Mouse (Mus musculus) cerebellum, postnatal 10 days (tissue): Measurements from ENCODE around the gene Maml2.

Experiments used
- DNase-seq, 2 experiments: peaks; one replicate each; pipeline ENCODE4 v3.0.0; 2021; ENCODE audit warnings: mixed read lengths in 2 of 2

Gene Maml2

DNA sequence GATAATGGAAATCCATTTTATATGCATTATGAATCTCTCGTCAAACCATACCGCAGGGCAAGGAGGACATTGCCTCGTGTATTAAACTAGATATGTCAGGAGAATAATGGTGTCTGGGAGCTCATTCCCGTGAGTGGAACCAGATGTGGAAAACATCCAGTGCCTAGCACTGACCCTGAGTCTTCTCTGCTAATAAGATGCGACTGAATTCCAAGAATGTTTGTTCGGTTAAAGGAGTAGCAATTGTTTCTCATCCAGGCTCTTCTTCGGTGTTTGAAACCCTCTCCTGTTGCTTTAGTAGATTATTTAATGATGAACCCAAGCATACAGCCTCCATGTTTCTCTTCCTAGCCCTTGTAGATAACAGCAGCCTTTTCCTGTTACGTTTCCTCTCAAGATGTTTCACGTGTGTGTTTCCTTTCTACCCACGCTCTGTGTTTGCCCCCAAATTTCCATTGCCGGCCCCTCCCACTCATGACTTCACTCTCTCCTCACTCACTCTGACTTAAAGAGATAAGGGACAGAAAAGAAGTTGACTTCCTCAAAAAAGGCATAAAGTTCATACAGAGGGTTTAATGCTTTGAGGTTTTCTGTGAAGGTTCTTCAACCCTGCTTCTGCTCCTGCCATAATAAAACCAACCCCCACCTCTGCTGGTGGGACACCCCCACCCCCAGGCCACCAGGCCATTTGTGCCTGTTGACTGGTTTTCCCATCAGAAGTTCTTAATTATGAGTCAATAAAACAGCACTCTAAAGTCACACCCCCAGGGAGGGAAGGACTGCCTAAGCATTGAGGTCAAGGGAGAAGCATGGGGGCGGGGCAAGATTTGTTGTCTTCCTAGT, 238.9 kb downstream of the Maml2 start:
- DNase-seq, result no peak

DNA sequence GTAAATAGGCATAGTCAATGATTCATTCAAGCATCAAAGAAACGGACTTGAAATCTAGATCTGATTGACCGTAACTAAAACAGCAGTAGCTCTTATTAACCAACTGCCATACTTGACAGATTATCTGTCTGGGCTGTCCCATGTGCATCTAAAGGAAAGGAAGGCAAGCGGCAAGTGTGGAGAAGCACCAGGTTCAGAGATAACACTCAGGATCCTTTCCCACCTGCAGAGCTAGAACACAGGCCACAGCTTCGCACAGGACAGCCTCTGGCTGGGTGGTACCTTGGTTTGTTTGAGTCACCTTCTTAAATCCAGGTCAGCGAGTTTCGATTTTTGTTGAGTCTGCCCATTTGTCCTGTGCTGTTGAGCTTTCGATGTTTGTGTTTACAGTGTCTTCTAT, 240.4 kb downstream of the Maml2 start:
- DNase-seq, result no peak

DNA sequence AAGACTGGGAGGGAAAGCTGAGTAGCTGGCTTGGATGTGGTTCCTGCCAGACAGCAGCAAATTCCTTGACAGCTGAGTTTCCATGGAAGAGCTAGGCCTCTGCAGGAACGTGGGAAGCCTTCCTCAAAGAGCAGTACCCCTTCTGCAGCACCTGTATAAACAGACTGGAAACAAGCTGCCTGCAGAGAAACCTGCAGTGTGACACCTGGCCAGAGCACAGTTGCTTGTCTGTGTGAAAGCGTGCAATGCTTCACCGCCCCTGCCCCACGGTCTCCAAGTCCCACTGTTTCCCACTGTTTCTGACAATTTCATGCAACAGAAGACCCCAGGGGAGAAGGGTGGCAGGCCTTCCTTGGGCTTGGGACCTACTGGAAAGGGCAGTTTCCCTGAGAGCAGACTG, 241.8 kb downstream of the Maml2 start:
- DNase-seq, result no peak

DNA sequence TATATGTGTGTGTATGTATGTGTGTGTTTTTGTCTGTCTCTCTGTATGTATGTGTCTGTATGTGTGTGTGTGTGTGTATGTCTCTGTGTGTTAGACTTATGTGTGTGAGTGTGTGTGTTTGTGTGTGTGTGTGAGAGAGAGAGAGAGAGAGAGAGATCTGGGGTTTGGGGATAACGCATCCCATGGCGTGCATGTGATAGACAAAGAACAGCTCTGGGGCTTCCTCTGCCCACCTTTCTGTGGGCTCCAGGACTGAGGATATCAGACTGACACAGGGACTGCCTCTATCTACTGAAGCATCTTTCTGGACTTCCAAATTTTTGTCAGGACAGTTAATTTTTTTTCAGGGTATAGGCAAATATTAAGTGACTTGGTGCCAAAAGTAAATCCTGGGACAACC, 242.5 kb downstream of the Maml2 start:
- no peak for DNase-seq

DNA sequence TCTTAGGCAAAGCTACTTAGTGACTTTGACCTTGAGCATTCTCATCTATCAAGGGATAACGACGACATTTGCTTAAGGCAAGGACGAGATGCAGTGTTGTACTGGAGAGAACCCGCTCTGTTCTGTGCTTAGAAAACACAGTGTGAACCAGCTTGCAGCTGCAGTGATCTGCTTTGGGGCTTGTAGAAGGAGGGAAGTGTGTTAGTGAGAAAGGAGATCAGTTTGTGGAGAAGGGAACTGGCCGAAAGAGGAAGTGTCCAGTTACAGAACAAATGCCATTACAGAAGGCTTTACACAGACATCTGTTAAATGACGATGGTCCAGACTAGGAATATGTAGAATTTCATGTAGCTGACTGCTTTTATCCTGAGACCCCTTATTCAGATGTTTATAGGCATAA, 243.0 kb downstream of the Maml2 start:
- no peak for DNase-seq

DNA sequence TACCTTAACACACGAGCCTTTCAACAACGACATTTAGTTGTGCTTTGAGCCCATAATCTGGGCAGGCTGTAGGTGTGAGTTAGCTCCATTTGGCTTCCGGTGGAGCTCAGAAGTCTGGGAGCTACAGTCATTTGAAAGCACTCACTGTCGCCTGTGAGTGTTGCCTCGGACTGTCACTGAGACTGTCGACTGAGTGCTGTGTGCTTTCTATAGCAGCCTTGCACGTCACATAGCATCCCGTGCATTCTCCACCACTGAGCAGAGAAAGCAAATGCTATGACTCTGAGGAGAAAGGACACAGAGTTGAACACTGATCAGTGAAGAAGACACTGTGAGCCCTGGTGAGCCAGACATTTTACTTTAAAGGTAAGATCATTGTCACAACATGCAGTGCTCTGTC, 245.4 kb downstream of the Maml2 start:
- no peak for DNase-seq

DNA sequence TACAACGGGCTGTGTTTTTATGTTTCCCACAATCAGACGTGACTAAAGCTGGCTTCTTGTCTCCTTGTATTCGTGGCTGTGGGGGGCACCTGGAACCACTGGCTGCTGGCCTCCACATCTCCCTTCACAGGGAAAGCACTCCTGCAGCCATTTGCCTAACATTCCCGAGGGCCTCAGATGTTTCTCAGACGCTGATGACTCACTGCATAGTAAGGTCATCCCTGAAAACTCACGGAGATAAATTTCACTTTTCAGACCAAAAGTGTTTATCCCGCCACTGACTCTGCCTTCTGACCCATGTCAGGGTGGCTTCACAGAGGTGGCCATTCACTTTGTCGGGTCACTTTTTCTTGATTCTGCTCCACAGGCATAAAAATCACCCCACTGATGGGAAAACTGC, 246.4 kb downstream of the Maml2 start:
- DNase-seq, result no peak

DNA sequence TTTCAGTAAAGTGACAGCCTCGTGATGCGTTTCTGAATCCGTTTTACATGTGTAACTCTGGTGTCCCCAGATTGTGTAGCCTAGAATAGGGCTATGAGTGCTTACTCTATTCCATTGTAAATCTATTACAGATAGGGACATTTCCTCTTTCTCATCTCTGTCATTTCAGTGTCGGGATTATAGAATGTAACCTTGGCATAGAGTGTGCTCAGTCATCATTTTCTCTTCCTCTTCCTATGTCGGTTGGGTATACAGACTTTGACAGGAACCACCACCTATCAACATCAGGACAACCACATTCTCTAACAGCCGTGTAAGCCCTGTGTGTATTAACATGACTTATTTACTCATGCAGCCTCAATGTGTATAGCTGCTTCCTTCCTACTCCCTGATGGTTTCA, 248.0 kb downstream of the Maml2 start:
- no peak for DNase-seq

DNA sequence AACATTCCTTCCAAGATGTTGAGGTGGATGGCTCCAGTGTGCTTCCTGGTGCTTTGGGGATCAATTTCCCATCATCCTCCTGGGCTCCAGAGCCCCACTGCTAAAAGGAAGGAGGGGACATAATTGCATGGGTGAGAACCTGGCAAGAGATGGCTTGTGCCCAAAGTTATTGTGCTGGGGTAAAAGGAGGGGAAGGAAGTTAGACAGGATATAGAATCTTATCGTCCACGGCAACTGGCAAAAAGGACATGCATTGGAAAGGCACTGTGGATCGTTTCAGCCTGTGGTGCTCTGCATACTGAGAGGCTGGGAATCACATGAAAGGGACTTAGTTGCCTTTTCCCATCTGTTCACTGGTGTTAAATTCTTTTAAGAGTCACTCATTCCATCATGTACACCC, 252.2 kb downstream of the Maml2 start:
- no peak for DNase-seq

DNA sequence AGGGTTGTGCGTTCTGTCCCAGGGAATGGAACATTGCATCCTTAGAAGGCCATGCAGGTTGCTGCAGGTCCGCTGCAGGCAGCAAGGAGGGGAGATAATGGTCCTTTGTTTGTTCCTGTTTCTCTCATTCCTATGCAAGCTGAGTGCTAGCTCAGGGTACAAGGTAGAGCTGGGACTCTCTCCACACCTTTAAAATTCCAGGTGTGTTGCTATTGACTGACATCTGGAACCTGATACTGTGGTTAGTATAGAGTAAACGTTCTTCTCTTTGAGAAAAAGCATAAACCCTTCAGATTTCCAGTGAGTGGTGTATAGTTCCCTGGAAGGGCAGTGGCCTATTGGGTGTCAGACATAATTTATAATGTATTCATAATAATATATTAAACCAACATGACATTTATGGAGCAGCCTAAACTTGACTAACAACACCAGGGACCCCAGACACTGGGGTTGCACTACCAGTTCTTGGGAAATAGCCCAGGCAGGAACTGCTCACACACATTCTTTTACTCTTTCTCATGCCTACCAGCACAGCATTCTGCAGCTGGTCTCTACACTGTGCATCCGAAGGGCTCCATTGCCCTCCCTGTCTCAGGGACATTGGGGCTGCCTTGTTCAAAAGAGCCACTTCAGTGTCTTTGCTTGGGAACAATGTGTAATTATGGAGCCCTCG, 254.8 kb downstream of the Maml2 start:
- DNase-seq, result no peak

DNA sequence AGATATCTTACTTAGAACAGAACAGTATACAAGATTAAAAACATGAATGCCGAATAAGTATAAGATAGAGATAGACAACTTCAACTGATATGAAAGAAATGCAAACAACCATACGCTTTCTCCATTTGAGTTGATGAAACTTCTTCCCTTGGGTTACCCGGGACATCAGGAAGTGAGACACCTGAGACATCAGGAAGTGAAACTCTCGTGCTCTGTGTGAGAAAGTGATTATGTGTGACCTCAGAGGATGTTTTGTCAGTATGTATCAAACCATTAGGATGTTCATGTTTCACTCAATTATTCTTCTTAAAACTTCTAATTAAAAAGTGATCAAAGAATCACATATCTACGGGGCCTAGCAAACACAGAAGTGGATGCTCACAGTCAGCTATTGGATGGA, 257.0 kb downstream of the Maml2 start:
- DNase-seq, result no peak

DNA sequence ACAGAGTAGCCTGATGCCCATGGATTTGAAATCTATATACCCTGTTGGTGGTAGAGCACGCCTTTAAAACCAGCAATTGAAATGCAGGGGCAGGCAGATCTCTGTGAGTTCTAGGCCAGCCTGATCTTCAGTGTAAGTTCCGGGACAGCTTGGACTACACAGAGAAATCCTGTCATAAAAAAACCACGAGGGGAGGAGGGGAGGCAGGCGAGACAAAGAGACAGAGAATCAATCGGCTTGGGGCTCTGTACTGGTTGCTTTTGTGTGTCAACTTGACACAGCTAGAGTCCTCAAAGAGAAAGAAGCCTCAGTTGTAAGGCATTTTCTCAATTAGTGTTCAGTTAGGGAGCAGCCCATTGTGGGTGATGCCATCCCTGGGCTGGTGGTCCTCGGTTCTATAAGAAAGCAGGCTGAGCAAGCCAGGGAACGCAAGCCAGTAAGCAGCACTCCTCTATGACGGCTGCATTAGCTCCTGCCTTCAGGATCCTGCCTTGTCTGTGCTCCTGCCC, 258.3 kb downstream of the Maml2 start:
- no peak for DNase-seq

DNA sequence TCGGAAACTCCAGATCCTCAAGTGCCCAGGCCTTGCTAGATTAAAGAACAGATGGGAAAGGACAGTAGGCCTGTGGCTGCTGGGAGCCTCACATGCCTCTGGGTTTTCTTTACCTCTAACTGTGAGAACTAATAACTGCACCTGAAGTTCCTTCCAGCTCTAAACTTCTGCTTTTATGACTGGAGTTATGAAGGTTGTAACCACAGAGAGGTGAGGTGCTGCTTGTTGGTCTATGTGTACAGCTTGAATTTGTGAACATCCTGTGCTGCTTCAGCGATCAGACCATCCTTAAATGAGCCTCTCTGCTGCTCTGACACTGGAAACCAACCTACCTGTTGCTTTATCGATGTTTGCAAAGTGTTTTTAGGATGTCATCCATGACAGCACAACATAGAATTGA, 258.9 kb downstream of the Maml2 start:
- no peak for DNase-seq

DNA sequence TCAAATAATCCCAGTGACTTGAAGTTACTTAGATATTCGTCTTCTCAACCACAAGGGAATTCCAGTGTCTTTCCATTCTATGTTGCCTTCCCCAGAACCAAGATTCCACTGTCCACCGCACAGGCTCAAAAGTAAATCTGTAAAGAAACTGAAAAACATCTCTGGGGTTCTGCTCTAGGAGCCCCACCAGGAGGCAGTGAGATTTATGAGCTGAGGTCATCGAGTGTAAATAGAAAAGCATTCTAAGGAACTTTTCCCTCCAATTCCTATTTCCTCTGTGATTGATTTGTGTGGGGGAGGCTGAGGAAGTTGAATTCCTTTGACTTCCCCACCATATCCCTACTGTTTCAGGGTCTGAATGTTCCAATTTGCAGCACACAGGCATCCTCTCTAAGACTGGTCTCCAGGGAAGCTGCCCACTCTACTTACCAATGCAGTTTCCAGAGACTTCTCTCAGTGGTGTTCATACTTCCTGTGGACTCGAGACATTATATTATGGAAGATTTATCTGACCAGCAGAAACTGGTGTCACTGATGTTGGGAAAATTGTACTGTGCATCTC, 261.1 kb downstream of the Maml2 start:
- DNase-seq, result no peak

DNA sequence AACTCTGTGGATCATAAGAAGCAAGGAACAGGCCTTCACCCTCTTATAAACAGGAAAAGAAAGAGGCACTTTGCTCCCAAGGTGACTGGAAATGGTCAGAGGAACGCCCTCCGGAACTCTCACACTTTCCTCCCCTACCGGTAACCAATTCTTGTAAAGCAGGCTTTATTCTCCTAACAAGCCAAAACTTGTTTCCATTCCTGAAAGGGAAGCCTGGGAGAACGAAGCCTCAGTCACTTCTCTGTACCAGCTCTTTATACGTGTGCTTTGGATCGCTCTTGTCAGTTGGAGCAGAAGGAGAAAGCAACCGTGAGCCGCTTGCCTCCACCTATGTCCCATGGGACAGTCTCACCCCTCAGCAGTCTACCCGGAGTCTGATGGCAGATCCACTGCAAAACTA, 262.9 kb downstream of the Maml2 start:
- no peak for DNase-seq

DNA sequence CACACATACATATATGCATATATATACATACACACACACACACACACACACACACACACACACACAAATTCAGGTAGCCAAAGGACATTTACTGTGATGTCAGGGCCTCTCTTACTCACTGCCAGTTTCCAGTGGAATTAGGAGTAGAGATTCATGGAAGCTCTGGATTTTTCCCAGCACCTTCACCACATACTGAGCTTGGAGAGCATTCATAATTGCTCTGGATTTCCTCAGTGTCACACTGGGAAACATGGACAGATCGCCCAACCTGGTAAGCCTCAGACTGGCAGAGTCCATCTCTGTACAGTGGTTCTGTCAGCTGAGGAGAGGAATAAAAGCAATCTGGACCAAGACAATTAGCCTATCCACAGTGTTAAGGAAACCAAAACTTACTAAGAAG, 263.6 kb downstream of the Maml2 start:
- DNase-seq, result no peak

DNA sequence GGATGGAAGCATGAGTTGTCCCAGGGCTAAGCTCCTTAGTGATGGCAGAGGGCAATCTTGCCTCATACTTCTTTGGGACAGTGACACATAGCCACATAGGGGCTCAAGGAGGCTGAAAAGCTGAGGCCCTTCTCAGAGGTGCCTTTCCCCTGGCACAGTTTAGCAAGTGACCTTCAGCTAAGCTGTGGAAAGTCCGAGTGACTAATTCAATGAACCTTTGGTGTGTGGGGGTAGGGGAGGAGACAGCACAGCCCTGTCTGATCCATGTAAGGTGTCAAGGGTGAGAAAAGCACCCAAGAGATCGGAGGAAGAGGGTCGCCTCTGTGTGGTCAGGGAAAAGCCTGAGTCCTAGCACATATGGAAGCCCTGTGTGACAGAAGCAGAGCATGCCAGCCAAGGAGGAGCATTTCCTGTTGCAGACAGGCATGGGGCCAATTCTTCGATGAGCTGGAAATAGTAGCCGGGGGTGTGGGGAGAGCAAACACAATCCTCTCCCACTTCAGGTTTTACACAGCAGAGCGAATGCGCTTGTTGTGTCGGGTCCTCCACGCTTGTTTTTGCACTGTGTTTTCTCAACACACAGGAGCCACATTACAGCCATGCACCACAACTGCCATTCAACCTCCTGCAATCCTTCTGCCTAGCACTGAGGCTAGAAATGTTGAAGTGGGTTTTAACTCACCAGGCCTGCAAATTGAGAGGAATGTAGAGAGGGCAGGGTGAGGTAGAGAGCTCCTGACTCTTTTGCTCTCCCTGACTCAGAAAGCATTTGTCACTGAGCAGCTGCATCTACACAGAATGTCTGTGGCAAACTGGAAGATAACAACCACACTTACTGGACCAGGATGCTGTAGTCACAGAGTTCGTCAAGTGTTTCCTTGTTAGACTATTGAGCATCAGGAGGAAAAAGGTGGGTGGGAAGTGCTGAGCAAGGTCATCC, 266.0 kb downstream of the Maml2 start:
- DNase-seq, result peak; percentile 96

DNA sequence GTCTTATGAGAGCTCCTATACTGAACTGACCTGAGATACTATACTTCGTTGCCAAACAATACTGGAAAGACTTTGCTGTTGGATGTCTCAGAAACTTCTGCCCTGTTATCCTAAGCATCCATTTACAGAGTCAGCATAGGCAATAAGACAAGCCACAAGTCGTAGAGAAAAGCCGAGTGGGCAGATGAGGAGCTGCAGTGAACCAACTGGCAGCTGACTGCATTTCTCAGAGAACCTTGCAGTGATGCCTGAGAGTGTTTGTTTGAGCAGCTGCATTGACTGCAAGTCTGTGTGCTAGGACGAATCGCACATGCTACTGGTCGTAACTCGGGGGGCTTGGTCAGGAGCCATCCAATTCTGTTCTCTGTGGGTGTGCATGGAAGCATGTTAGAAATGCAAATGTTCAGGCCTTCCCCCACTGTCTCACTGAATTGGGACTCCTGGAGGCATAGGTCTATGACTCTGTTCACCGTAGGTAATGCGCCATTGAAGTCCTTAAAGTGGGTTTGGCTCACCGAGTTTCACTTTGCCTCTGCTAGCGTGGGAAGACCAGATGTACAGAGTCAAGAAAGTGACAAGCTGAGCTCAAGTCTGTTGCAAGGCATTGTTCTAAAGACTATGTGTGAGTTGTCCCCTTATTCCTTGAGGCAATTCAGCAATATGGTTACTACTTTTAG, 267.7 kb downstream of the Maml2 start:
- DNase-seq, result peak; percentile 36 to 59

DNA sequence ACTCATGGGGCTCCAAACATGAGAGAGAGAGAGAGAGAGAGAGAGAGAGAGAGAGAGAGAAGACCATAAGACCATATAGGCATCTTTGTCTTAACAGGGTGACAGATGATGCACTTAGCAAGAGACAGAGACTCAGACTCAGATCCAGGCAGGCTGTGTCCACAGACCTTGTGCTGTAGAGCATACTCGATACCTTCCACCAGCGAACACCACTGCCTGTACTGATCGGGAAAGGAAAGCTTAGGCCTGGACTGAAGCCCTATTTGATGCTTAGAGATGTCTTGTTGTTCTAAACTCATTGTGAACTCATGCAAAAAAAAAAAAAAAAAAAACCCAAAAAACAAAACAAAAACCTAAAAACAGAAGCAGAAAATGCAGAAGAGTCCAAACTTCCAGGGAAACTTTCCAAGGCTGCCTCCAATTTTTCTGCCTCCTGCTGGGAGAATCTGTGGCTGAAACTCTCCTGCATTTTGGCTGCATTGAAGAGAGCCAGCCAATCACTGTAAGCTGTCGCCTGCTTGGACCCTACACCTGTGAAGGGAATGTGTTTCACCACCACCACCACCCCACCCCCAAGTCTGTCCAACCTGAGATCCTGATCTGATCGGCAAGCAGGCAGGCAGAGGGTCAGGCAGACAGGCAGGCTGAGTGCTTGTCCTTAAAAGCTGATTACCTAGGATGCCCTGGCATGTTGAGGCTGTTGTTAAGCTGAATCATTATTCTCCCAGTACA, 268.6 kb downstream of the Maml2 start:
- peak; percentile 50 to 51 for DNase-seq

DNA sequence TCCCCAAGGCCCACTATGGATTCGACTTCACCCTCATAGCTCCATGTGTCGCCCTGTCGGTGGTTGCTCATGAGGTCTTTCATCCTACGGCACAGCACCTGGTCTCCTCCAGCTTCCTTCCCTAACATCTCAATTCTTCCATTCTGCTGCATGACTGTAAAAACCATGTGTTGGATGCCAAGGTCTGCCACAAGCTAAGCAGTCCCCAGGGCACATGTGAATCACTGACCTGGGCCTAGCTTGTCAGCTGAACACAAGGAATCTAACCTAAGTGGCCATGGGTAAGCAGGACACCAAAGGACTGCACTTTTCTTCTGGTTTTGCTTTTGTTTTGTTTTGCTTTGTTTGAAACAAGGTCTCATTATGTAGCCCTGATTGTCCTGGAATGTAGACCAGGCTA, 271.3 kb downstream of the Maml2 start:
- no peak for DNase-seq

DNA sequence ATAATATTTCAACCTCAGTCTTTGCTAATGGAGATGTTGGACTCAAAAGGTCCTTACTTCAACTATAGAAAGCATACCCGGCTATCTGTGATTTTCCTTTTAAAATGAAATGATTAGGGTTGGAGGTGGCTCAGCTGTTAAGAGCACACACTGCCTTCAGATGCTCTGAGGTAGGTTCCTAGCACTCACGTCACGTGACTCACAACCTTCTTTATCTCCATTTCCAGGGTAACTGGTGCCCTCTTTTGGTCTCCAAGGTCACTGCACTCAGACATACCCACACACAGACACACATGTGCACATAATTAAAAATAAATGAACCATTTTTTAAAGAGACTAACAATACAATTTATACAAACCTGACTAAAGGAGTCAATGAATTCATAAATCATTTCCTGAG, 275.1 kb downstream of the Maml2 start:
- no peak for DNase-seq

DNA sequence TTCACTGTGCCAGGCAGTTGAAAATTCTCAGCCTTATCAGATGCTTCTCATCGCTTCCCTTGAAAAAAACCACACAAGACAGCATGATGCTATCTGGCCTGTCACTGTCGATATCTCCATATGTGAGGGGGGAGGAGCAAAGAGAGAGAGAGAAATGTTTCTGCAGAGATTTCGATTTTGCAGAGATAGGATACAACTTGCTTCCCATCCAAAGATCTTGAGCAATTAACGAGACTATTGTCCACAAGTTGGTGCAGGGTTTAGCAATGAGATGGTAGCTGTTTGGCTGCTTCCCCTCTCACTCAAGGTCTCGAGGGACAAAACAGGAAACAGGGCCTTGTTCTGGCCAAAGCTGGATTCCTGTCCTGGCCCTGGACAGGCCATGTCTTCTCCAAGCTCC, 276.3 kb downstream of the Maml2 start:
- no peak for DNase-seq
